Mouse (Mus musculus) hindbrain, embryonic 15.5 days (tissue): ENCODE results near the gene Rsf1. TPM values are rescaled to one million over a fixed set of nuclear protein-coding genes. Genes with fewer than 3 reads are reported as not detected.

Source experiments
- ATAC-seq: fragments of 200-750 bp; cut with Nextera tagmentation; 2 replicates; pipeline ENCODE4 v1.8.0; 2017; ENCODE audit warnings: low read depth, moderate number of reproducible peaks, moderate TSS enrichment; ENCODE audit not compliant: low FRiP score
- H3K27ac ChIP-seq: fragments of 300-500 bp; sonication (generic); replicated peaks from 2 replicates; pipeline ENCODE4 v1.5.1; 2015; ENCODE audit warnings: mild to moderate bottlenecking, inconsistent platforms
- H3K27me3 ChIP-seq: fragments of 300-500 bp; sonication (generic); 2 replicates; pipeline ENCODE4 v1.6.1; 2015; ENCODE audit warnings: control low read depth, inconsistent platforms
- H3K36me3 ChIP-seq: fragments of 300-500 bp; sonication (generic); 2 replicates; pipeline ENCODE4 v1.6.1; 2015; ENCODE audit warnings: control low read depth, inconsistent platforms
- H3K4me1 ChIP-seq: fragments of 300-500 bp; sonication (generic); replicated peaks from 2 replicates; pipeline ENCODE4 v1.6.1; 2015; ENCODE audit warnings: control low read depth, inconsistent platforms
- H3K4me2 ChIP-seq: fragments of 300-500 bp; sonication (generic); 2 replicates; pipeline ENCODE4 v1.6.1; 2015; ENCODE audit warnings: moderate library complexity, mild to moderate bottlenecking, inconsistent platforms
- H3K4me3 ChIP-seq: fragments of 300-500 bp; sonication (generic); 2 replicates; pipeline ENCODE4 v1.5.1; 2015; ENCODE audit warnings: mild to moderate bottlenecking, inconsistent platforms
- H3K9ac ChIP-seq: fragments of 300-500 bp; sonication (generic); 2 replicates; pipeline ENCODE4 v1.6.1; 2015; ENCODE audit warnings: inconsistent platforms
- H3K9me3 ChIP-seq: fragments of 300-500 bp; sonication (generic); 2 replicates; pipeline ENCODE4 v1.6.1; 2016; ENCODE audit warnings: control low read depth, inconsistent platforms
- WGBS: fragments of 180-500 bp; shearing (Covaris S2); methylation state at CpG from one replicate; pipeline ENCODE4 v1.1.7; 2015; 5-methylcytosine and 5-hydroxymethylcytosine counted together
- polyA plus RNA-seq: library from polyadenylated mRNA; unstranded; fragments of >200 nt; fragmentation: Nextera tagmentation; extraction: Ambion mirVana; gene quantifications from 2 replicates; pipeline ENCODE4 v1.2.1, GENCODE M21; 2015

Gene Rsf1
- 24.1 and 25.6 TPM in 2 replicates for polyA plus RNA-seq

DNA sequence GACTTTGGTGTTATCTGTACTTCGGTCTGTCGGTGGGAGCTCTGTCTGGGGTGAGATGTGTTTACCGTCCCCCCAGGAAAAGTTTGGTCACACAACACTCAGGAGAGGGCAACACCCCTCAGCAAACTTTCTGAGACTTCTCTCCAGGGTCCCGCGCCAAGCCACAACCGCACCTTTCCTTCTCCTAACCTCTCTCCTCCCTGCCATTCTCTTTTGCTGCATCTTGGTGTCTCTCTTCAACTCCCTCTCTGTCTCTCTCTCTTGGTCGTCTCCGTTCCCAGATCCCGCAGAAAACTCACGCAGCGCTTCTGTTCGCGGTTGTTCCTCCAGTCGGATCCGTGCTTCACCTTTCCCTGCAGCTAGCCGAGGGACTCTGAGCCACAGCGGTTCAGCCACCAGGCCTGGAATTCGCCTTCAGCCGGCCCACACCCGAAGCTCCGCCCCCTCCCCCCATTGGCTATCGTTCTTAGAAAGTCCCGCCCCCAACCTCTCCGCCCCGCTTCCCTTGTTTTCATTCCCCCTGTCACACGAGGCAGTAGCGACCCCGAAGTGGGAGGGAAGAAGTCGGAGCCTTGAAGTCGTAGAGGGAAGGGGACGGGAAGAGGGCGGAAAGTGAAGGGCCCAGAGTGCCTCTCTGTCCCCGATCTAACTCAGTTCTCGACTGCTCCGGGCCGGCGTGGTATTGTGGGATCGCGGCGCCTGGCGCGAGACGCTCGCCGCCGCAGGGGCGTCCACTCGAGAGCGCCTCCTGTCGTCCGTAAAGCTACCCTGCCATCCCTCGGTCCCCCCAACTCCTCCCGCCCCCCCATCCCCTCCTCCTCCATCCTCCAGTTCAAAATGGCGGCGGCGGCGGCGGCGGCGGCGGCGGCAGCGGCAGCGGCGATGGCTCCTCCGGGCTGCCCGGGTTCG lies at the start of gene Rsf1, which contains the start of gene Aamdc:
Rsf1 (plus strand) TSS at position 823 of the 909 bp plus-strand sequence.
Aamdc (minus strand) TSS at position 431 of the 909 bp plus-strand sequence.
- under 1% methylated on average over 46 of the region's 68 CpGs for WGBS
- peak; percentile 98 for ATAC-seq

GRCm38 (mm10) chr7:97535531-97535930 lies 44.2 kb upstream of the Rsf1 start:
- H3K9me3 ChIP-seq, result no peaks in the 10 kb centered on the region
- no peak overlapping the region for H3K4me3 ChIP-seq
- no peak overlapping the region for H3K9ac ChIP-seq
- H3K27ac ChIP-seq, result no peak overlapping the region
- 80% methylated on average over 5 of the region's 5 CpGs for WGBS
- H3K36me3 ChIP-seq, result peaks cover 53% of the 10 kb centered on the region
- no peaks in the 10 kb centered on the region for H3K27me3 ChIP-seq
- H3K4me1 ChIP-seq, result no peaks in the 10 kb centered on the region
- no peak for ATAC-seq
- no peak overlapping the region for H3K4me2 ChIP-seq

More for the DNA sequence above, at the start of gene Rsf1, which contains the start of gene Aamdc:
- peaks cover 16% of the 10 kb centered on the region for H3K4me1 ChIP-seq
- H3K4me2 ChIP-seq, result peak within 1 kb of the TSS; percentile 83
- peak within 1 kb of the TSS; percentile 99 for H3K27ac ChIP-seq
- H3K9me3 ChIP-seq, result no peaks in the 10 kb centered on the region
- peak within 1 kb of the TSS; percentile 100 for H3K4me3 ChIP-seq
- peak within 1 kb of the TSS; percentile 100 for H3K9ac ChIP-seq
- no peaks in the 10 kb centered on the region for H3K36me3 ChIP-seq
- no peaks in the 10 kb centered on the region for H3K27me3 ChIP-seq

- Histone ChIP-seq H3K27me3 (no peaks in the 10 kb centered on the region), H3K4me2 (no peak overlapping the region), H3K9ac (no peak overlapping the region), H3K9me3 (no peaks in the 10 kb centered on the region), H3K4me3 (no peak overlapping the region), H3K4me1 (no peaks in the 10 kb centered on the region), H3K27ac (no peak overlapping the region), H3K36me3 (peaks cover 53% of the 10 kb centered on the region)
- WGBS, result 93% methylated on average over 5 of the region's 5 CpGs
- ATAC-seq, result no peak
Measured at GRCm38 (mm10) chr7:97536571-97536970, 43.1 kb upstream of the Rsf1 start.

GRCm38 (mm10) chr7:97546462-97546861 lies 33.2 kb upstream of the Rsf1 start:
- no peaks in the 10 kb centered on the region for H3K9me3 ChIP-seq
- ATAC-seq, result no peak
- WGBS, result 92% methylated on average over 2 of the region's 2 CpGs

GRCm38 (mm10) chr7:97549301-97549700 lies 30.4 kb upstream of the Rsf1 start:
- Histone ChIP-seq H3K27ac (no peak overlapping the region), H3K4me1 (no peaks in the 10 kb centered on the region), H3K4me2 (no peak overlapping the region), H3K9ac (no peak overlapping the region), H3K9me3 (no peaks in the 10 kb centered on the region), H3K27me3 (no peaks in the 10 kb centered on the region), H3K36me3 (0 out of 2 replicates have a peak, but pooled peaks cover 4% of the 10 kb centered on the region), H3K4me3 (no peak overlapping the region)
- ATAC-seq, result no peak
- WGBS, result 94% methylated on average over 10 of the region's 10 CpGs

More at GRCm38 (mm10) chr7:97546462-97546861, 33.2 kb upstream of the Rsf1 start:
- no peak overlapping the region for H3K27ac ChIP-seq
- no peak overlapping the region for H3K4me2 ChIP-seq
- no peak overlapping the region for H3K9ac ChIP-seq
- H3K4me1 ChIP-seq, result no peaks in the 10 kb centered on the region
- no peak overlapping the region for H3K4me3 ChIP-seq
- peaks cover 25% of the 10 kb centered on the region for H3K36me3 ChIP-seq
- no peaks in the 10 kb centered on the region for H3K27me3 ChIP-seq

DNA sequence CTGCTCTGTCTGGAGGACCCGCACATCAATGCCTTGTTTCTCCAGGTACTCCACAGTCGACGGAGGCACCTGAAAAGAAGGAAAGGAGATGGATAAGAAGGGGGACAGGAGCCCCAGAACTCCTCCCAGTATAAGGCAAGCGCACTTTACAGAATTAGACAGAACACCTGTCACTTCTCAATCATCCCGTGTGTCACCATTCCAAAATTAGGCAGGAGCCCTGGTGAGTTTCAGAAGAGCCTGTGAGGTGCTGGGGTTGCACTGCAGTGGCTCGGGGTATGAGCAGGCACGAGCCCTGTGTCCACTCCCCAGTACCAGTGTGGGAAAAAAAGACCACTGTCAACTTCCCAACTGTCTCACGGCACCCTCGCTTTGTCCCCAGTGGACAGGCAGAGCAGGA lies 29.0 kb upstream of the Rsf1 start:
- Histone ChIP-seq H3K4me3 (no peak overlapping the region), H3K4me2 (no peak overlapping the region), H3K9me3 (no peaks in the 10 kb centered on the region), H3K36me3 (0 out of 2 replicates have a peak, but pooled peaks cover 4% of the 10 kb centered on the region), H3K9ac (no peak overlapping the region), H3K4me1 (no peaks in the 10 kb centered on the region), H3K27me3 (no peaks in the 10 kb centered on the region), H3K27ac (no peak overlapping the region)
- WGBS, result 89% methylated on average over 9 of the region's 9 CpGs
- ATAC-seq, result no peak

DNA sequence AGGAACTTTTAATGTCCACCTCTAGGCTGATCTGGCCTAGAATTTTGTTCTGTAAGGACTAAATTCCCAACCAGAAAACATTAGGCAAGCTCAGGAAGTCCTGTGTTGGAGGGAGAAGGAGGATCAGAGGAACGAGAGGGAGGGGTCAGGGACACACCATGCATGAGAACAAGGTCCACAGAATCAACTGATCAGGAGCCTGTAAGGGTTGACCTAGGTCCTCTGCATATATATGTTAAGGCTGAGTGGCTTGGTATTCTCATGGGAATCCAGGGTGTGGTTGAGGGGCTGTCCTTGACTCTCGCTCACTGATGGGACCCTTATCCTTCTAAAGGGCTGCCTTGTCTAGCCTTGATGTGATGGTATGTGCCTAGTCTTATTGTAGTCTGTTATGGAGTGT lies 16.1 kb upstream of the Rsf1 start:
- no peak for ATAC-seq
- 98% methylated on average over 2 of the region's 2 CpGs for WGBS
- Histone ChIP-seq H3K4me3 (no peak overlapping the region), H3K27me3 (no peaks in the 10 kb centered on the region), H3K36me3 (no peaks in the 10 kb centered on the region), H3K9ac (no peak overlapping the region), H3K4me2 (no peak overlapping the region), H3K9me3 (no peaks in the 10 kb centered on the region), H3K27ac (no peak overlapping the region), H3K4me1 (no peaks in the 10 kb centered on the region)

DNA sequence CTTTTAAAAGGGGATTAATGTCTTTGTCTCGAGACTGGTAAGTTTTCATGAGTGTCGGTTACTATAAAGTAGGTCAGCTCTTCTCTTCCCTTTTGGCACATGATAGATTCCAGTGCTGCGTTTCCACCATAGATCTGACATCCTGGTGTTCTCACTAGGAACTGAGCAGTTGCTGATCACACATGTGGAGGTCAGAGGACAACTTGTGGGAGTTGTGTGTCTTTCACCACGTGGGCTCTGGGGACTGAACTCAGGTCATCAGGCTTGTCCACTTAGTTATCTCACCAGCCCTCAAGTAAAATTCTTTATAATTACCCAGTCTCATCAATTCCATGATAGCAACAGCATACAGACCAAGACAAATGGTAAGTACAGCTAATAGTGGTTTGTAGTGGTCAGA lies 10.3 kb upstream of the Rsf1 start:
- Histone ChIP-seq H3K4me3 (no peak overlapping the region), H3K36me3 (no peaks in the 10 kb centered on the region), H3K27ac (no peak overlapping the region), H3K9me3 (no peaks in the 10 kb centered on the region), H3K4me1 (no peaks in the 10 kb centered on the region), H3K4me2 (no peak overlapping the region), H3K27me3 (no peaks in the 10 kb centered on the region), H3K9ac (no peak overlapping the region)
- ATAC-seq, result no peak
- WGBS, result 87% methylated on average over 4 of the region's 4 CpGs

DNA sequence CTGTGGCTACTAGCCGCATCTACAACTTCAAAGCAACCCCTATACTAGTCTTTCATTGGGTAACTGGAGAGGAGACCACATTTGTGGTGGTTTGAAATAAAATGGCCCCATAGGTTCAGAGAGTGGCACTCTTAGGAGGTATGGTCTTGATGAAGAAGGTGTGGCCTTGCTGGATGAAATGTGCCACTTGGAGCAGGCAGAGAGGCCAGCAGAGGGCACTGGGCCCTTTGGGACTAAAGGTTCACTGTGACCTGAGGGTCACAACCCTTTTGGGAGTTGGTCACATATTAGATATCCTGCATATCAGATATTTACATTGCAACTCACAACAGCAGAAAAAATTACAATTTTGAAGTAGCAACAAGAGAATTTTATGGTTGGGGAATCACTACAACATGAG lies 9.3 kb upstream of the Rsf1 start:
- H3K9ac ChIP-seq, result no peak overlapping the region
- H3K27ac ChIP-seq, result no peak overlapping the region
- no peaks in the 10 kb centered on the region for H3K27me3 ChIP-seq
- H3K4me3 ChIP-seq, result no peak overlapping the region
- WGBS, result 94% methylated on average over 1 of the region's 1 CpGs
- ATAC-seq, result no peak
- H3K4me1 ChIP-seq, result no peaks in the 10 kb centered on the region
- no peaks in the 10 kb centered on the region for H3K36me3 ChIP-seq
- H3K9me3 ChIP-seq, result no peaks in the 10 kb centered on the region
- no peak overlapping the region for H3K4me2 ChIP-seq

DNA sequence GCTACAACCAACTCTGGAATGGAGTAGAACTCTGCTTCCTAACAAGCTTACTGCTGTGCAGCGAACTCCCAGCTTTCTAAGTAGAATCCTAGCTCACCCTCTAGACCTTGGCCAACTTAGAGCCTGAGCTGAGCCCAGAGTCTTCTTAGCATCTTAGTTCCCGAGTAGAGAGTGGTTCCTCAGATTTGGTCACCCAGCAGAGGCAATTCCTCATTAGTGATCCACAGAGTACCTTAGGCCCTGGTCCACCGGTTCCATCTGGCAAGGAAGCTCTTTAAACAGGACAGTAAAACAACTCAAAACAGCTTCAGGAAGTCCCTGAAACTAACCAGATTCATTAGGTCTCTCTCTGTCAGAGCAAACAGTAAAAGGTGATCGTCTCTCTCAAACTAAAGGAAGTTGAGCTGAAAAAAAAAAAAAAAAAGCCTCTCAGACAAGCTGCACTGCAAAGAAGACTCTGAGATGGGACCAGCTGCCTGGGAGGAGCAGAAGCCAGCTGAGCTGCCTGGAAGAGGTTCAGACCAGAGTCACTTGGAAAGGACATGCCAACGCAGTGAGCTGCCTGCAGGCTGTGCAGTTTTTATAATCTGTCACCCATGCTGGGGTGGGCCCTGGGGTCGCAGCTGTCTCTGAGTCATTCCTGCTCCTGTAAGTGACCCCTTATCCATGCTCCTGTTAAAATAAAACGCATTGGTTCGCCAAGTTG lies 1.2 kb upstream of the Rsf1 start:
- peak; percentile 1; the same call in 1 of the 2 replicates for ATAC-seq
- Histone ChIP-seq H3K27ac (peak overlapping the region; percentile 99), H3K27me3 (no peaks in the 10 kb centered on the region), H3K9me3 (no peaks in the 10 kb centered on the region), H3K4me3 (peak overlapping the region; percentile 100), H3K9ac (peak overlapping the region; percentile 100), H3K4me2 (peak overlapping the region; percentile 83), H3K4me1 (peaks cover 16% of the 10 kb centered on the region), H3K36me3 (no peaks in the 10 kb centered on the region)
- 32% methylated on average over 8 of the region's 8 CpGs for WGBS

DNA sequence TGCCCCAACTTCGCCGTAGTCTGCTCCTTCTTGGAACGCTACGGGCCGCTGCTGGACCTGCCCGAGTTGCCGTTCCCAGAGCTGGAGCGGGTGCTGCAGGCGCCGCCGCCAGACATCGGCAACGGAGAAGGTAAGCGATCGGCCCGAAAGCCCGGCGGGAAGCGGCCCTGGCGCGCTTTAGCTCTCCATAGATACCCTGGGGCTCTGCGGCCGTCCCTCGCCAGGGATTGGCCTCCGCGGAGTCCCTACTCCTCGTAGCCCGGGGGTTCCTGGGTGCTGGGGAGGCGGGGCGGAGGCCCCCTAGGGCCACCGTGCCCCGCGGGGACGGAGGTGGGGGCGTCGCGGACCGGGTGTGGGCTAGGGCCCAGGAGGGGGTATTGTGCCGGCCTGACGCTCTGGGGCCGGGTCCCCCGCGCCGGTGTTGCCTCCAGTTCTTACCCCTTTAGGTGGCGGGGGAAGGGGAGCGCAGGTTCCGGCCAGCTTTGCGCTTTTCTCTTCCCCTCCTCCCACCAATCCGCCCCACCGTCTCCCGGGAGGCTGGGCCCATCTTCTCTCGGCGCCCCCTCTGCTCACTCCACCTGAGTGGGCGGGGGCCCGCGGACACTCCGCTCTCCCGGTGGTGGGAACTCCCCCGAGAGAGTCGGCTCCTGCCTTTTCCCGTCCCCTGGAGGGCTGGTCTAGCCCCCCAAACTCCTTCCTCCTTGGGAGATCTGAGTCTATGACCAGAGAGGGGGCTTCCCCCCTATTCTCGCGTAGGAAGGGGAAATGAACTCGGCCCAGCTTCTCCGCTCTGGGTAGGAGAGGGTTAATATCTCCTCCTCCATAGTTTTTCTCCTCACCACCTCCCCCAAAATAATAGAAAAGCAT lies 520 bp downstream of the Rsf1 start:
- H3K4me1 ChIP-seq, result peaks cover 16% of the 10 kb centered on the region
- no peaks in the 10 kb centered on the region for H3K36me3 ChIP-seq
- H3K9me3 ChIP-seq, result no peaks in the 10 kb centered on the region
- 0% methylated on average over 52 of the region's 65 CpGs for WGBS
- H3K27me3 ChIP-seq, result no peaks in the 10 kb centered on the region
- H3K4me2 ChIP-seq, result peak overlapping the region; percentile 83
- peak; percentile 38 for ATAC-seq
- peak overlapping the region; percentile 99 for H3K27ac ChIP-seq
- H3K9ac ChIP-seq, result peak overlapping the region; percentile 100
- H3K4me3 ChIP-seq, result peak overlapping the region; percentile 100
